Mouse (Mus musculus) bone marrow macrophage, adult 2 months (primary cell): ENCODE measurements around the gene Btn2a2.

ENCODE experiments used
- CTCF ChIP-seq: IDR thresholded peaks from 2 replicates; pipeline ENCODE4 v1.5.1; 2012; ENCODE audit warnings: low read depth, mild to moderate bottlenecking, low read length, moderate library complexity
- POLR2A ChIP-seq: IDR thresholded peaks from 2 replicates; pipeline ENCODE4 v1.6.1; 2012; ENCODE audit warnings: mild to moderate bottlenecking, low read depth, low read length, borderline replicate concordance

GRCm38 (mm10) chr13:23519416-23519815 is 30.8 kb upstream of the Btn2a2 start:
- TF ChIP-seq CTCF (no peak), POLR2A (no peak)
